Mouse (Mus musculus): Measurements from ENCODE around the gene Plekhg5.

Plekhg5 gene

DNA sequence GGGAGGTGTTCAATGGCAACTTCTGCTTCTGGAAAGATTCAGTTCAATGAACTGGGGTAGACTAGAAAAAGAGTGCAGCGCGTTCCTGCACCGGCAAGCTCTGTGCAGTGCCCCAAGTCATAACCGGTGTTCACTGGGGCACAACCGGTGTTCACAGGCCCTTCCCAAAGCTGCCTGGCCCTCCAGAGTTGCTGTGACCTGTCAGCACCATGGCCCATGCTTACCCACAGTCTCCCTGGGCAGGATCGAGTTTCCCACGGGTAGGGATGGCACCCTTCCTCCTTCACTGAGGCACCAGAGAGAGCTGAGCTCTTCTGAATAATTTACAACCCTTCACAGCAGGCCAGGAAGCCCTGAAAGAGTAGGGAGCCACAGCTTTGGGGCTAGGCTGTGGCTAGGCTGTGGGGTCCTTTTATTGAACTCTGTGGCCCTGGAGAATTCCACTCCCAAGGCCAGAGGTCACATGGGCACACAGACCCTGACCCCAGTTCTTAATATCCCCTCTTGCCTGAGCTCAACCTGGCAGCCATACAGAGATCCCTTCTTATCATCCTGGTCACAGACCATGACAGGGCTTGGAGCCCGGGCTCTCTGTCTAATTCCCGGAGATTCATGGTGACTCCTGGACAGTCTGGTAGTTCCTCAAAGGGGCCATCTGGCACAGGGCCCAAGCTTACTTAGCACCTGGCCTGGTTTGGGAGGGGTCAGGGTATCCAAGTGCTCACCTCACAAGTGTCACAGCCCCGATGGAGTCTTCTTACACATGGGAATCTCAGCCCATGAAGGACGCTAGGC, 73.9 kb downstream of the Plekhg5 start:
- DNase-seq (ENCODE audit: low spot score): no peak

GRCm38 (mm10) chr4:152150546-152150945, 78.2 kb downstream of the Plekhg5 start:
- DNase-seq (ENCODE audit: low spot score): no peak

- no peak for DNase-seq (ENCODE audit: low spot score)
Observed at GRCm38 (mm10) chr4:152151451-152151965, 79.2 kb downstream of the Plekhg5 start.

- DNase-seq (ENCODE audit: low spot score): peak; percentile 45
Observed at GRCm38 (mm10) chr4:152151966-152152544, 79.8 kb downstream of the Plekhg5 start, which contains the start of gene Espn. Gene Espn, minus strand, starts transcription at chr4:152152371.

- DNase-seq (ENCODE audit: low spot score): peak; percentile 95
Observed at GRCm38 (mm10) chr4:152153771-152154177, 81.5 kb downstream of the Plekhg5 start.

DNA sequence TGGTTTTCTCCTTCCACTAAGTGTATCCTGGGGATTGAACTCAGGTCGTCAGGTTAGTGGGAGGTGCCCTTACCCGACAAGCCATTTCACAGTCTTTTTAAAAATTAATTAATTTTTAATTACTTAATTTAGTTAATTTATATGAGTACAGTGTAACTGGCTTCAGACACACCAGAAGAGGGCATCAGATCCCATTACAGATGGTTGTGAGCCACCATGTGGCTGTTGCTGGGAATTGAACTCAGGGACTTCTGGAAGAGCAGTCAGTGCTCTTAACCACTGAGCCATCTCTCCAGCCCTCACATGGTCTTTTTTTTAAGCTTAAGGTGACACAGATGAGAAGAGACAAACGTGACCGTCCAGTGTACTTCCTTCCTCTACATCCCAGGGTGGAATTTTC, 82.7 kb downstream of the Plekhg5 start:
- no peak for DNase-seq (ENCODE audit: low spot score)

DNA sequence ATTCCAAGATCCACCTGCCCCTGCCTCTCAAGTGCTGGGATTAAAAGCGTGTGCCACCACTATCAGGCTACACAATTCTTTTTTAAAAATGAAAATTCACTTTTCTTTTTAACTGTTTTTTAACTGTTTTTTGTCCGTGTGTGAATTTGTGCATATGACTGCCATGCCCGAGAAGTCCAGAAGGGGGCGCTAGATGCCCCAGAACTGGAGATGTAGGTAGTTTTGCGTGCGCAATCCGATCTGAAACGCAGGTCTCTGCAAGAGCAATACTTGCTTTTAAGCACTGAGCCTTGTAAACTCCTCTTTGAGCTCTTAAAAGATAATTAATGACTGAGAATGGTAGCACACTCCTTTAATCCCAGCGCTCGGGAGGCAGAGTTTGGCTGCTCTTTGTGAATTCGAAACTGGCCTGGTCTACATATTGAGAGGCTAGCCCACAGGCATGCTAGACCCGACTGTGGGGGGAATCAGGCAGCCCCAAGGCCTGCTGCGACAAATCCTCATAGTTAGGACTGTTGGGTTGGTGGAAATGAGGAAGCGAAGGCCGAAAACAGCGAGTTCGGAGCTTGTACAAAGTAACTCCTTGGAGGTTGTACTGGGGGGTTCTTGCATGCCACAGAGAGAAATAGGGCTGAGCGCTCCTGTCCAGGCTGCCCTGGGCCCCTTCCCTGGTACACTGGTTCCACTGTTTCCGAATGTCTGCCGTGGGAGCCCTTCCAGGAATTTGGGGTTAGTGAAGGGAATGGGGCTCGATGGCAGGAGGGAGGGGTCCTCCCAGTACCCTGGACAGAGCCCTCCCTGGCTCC, 85.7 kb downstream of the Plekhg5 start:
- peak; percentile 41 for DNase-seq (ENCODE audit: low spot score)

GRCm38 (mm10) chr4:152158585-152159284, 86.4 kb downstream of the Plekhg5 start, which contains the start of gene Hes2:
Gene Hes2, plus strand, starts transcription at chr4:152158867.
- no peak for DNase-seq (ENCODE audit: low spot score)

DNA sequence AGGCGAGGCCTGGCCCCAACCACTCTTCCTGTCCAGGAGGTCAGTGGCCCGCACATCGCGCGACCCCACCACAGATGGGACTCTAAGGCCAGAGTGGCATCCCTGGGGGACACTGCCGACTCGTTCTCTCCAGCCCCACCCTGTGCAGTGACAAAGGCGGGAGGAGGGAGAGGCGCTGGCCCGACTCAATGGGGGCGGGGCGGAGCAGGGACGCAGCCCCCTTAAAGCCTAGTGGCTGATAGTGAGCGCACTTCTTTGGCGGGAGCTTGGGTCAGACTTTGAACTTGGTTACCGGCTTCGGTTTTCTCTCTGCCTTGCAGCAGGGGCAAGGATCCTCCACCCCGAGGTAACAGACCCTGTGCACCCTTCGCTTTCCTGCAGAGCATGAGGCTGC, 87.0 kb downstream of the Plekhg5 start:
- DNase-seq (ENCODE audit: low spot score): no peak

DNA sequence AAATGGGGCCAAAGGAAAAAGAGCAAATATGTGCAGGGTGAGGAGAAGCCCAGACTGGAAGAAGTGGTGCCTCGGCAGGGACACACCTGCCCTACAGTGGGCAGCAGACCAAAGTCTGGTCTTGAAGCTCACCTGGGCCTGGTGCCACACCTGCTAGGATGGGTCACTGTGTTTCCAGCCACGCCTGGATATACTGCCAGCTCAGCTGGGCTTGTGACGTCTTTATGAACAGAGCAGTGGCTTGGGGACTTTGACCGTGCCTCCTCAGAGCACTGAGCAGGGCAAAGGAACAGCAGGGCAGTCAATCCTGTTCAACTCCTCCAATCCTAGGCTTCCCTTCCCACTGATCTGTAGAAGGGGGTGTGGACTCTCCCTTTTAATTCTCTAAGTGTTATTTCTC, 88.5 kb downstream of the Plekhg5 start:
- DNase-seq (ENCODE audit: low spot score): no peak

DNA sequence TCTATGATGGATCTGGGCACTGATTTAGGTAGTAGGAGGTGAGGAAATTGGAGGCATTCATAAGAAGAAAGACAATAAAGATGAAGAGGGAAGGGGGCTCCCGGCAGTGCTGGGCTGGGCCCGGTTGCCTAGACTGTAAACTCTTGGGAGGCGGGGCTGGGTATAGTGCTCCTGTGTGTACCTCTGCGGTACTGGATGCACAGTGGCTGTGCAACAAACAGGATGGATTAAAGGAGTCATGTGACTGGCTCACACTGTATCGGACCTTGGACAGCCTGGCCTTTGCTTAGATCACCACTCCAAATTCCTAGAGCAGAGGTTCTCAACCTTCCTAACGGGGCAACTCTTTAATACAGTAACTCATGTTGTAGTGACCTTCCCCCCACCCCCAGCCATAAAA, 89.3 kb downstream of the Plekhg5 start:
- no peak for DNase-seq (ENCODE audit: low spot score)

GRCm38 (mm10) chr4:152162748-152163147, 90.5 kb downstream of the Plekhg5 start:
- no peak for DNase-seq (ENCODE audit: low spot score)
